Mouse (Mus musculus) myocyte (in vitro differentiated cells): ENCODE measurements around the gene Samd4b. TPM values are rescaled to one million over a fixed set of nuclear protein-coding genes. Genes with fewer than 3 reads are reported as not detected.

Experiments used
- H3K27me3 ChIP-seq: one replicate; pipeline ENCODE4 v1.6.1; 2011; ENCODE audit not compliant: control insufficient read depth, insufficient read depth, insufficient read length
- H3K36me3 ChIP-seq: one replicate; pipeline ENCODE4 v1.6.1; 2011; ENCODE audit not compliant: control insufficient read depth, insufficient read depth
- H3K4me2 ChIP-seq: one replicate; pipeline ENCODE4 v1.6.1; 2011; ENCODE audit warnings: low read depth, control low read depth
- H3K4me3 ChIP-seq: one replicate; pipeline ENCODE4 v1.5.1; 2011; ENCODE audit warnings: mild to moderate bottlenecking, control low read depth, moderate library complexity
- H3K79me2 ChIP-seq: one replicate; pipeline ENCODE4 v1.6.1; 2011; ENCODE audit not compliant: control insufficient read depth, insufficient read depth
- H3ac ChIP-seq: one replicate; pipeline ENCODE4 v1.6.1; 2011; ENCODE audit not compliant: control insufficient read depth, insufficient read length
- CEBPB ChIP-seq: IDR thresholded peaks from 2 replicates; pipeline ENCODE4 v1.6.1; 2011; ENCODE audit warnings: mild to moderate bottlenecking, moderate library complexity; ENCODE audit not compliant: poor library complexity, insufficient read depth, severe bottlenecking
- E2F4 ChIP-seq: IDR thresholded peaks from one replicate; pipeline ENCODE4 v1.6.1; 2011; ENCODE audit warnings: mild to moderate bottlenecking, control low read depth, moderate library complexity; ENCODE audit not compliant: insufficient read depth
- MAX ChIP-seq: IDR thresholded peaks from one replicate; pipeline ENCODE4 v1.6.1; 2011; ENCODE audit warnings: low read depth, mild to moderate bottlenecking, control low read depth
- MYOD1 ChIP-seq, 3 experiments: IDR thresholded peaks; one replicate each; pipeline ENCODE4 v1.6.1; 2011; ENCODE audit warnings: control low read depth in 2 of 3, low read depth in 2 of 3, mild to moderate bottlenecking in 2 of 3, moderate library complexity in 1 of 3; ENCODE audit not compliant: insufficient read length in 2 of 3, control insufficient read depth in 1 of 3
- MYOG ChIP-seq, 3 experiments: IDR thresholded peaks; one replicate each; pipeline ENCODE4 v1.6.1; 2011; ENCODE audit warnings: control low read depth in 2 of 3, low read depth in 2 of 3, mild to moderate bottlenecking in 2 of 3; ENCODE audit not compliant: insufficient read length in 2 of 3, control insufficient read depth in 1 of 3, insufficient read depth in 1 of 3
- POLR2A ChIP-seq: IDR thresholded peaks from one replicate; pipeline ENCODE4 v1.6.1; 2011; ENCODE audit warnings: low read depth, mild to moderate bottlenecking, control low read depth, moderate library complexity; ENCODE audit not compliant: insufficient read length
- POLR2AphosphoS2 ChIP-seq: IDR thresholded peaks from one replicate; pipeline ENCODE4 v1.6.1; 2011; ENCODE audit warnings: low read depth, control low read depth; ENCODE audit not compliant: insufficient read length
- REST ChIP-seq: IDR thresholded peaks from one replicate; pipeline ENCODE4 v1.6.1; 2011; ENCODE audit warnings: mild to moderate bottlenecking, control low read depth, moderate library complexity; ENCODE audit not compliant: insufficient read depth, insufficient read length
- SRF ChIP-seq: IDR thresholded peaks from one replicate; pipeline ENCODE4 v1.6.1; 2011; ENCODE audit warnings: low read depth; ENCODE audit not compliant: control insufficient read depth, insufficient read length
- TCF12 ChIP-seq: IDR thresholded peaks from one replicate; pipeline ENCODE4 v1.6.1; 2011; ENCODE audit warnings: mild to moderate bottlenecking, control low read depth; ENCODE audit not compliant: poor library complexity, insufficient read depth, severe bottlenecking
- TCF3 ChIP-seq: IDR thresholded peaks from one replicate; pipeline ENCODE4 v1.6.1; 2011; ENCODE audit warnings: low read depth, control low read depth; ENCODE audit not compliant: insufficient read length
- USF1 ChIP-seq: IDR thresholded peaks from one replicate; pipeline ENCODE4 v1.6.1; 2011; ENCODE audit warnings: low read depth, mild to moderate bottlenecking, control low read depth, moderate library complexity
- polyA plus RNA-seq: library from polyadenylated mRNA; unstranded; fragments of >200 nt; fragmentation: generic; extraction: Trizol; gene quantifications from one replicate; pipeline ENCODE4 v1.2.1, GENCODE M21; 2012; ENCODE audit warnings: missing spikeins

Samd4b gene
- polyA plus RNA-seq, 1 experiment, result 29.4 TPM

GRCm38 (mm10) chr7:28447865-28448820 lies 149.8 kb downstream of the Samd4b start:
- TF ChIP-seq MAX (no peak), POLR2A (no peak), REST (no peak), CEBPB (no peak), TCF12 (no peak), POLR2AphosphoS2 (no peak), USF1 (no peak), TCF3 (no peak), E2F4 (no peak), MYOD1 (IDR thresholded peaks at IDR 0.05; ENCODE audit: control insufficient read depth in 1 of 3, insufficient read length in 2 of 3, low read depth in 2 of 3) (no peak), MYOG (IDR thresholded peaks at IDR 0.05; ENCODE audit: control insufficient read depth in 1 of 3, insufficient read depth in 1 of 3, insufficient read length in 2 of 3, low read depth in 2 of 3) (no peak), SRF (no peak)
- Histone ChIP-seq H3K36me3 (no peaks in the 10 kb centered on the region), H3K4me2 (no peak overlapping the region), H3K4me3 (no peak overlapping the region), H3K27me3 (peaks cover 64% of the 10 kb centered on the region), H3ac (no peak overlapping the region), H3K79me2 (no peaks in the 10 kb centered on the region)

DNA sequence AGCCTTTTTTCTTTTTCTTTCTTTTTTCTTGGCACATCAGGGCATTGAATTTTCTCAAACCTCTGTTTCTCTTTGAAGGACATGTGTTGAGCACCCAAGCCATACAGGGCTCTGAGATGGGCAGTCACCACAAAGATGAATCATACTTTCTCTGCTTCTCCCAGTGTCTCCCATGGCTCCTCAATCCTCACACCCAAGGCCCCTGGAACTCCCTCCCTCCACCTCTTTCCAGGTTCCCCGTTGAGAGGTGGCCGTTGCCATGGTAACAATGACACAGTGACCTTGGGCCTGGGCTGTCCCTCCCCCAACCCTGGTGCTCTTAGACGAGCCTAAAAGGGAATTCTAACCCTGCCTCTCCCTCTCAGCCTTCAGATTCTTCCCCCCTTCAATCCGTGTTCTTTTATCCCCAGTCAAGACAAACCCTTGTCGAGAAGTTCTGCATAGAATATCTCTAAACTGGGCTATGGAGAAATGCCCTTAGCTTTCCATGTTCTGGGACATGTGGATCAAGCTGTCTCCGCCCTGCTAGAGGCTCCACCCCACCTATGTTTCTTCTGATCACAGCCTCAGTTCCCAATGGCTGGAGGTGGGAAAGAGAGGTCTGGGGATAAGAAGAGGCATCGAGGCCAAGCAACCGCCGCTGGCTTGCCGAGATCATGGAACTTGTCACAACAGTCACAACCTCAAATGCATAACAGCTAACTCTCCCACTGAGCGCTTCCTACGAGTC lies 150.7 kb downstream of the Samd4b start:
- Histone ChIP-seq H3K79me2 (no peaks in the 10 kb centered on the region), H3K4me3 (no peak overlapping the region), H3K27me3 (peaks cover 57% of the 10 kb centered on the region), H3ac (no peak overlapping the region), H3K36me3 (no peaks in the 10 kb centered on the region), H3K4me2 (no peak overlapping the region)
- TF ChIP-seq TCF3 (no peak), CEBPB (no peak), MYOG (IDR thresholded peaks at IDR 0.05; ENCODE audit: control insufficient read depth in 1 of 3, insufficient read depth in 1 of 3, insufficient read length in 2 of 3, low read depth in 2 of 3) (no peak), E2F4 (no peak), POLR2AphosphoS2 (no peak), REST (no peak), POLR2A (no peak), TCF12 (no peak), SRF (no peak)

GRCm38 (mm10) chr7:28446446-28446845 lies 151.5 kb downstream of the Samd4b start:
- peak in 1 of 3 experiments; percentile 9 for TF ChIP-seq MYOD1 (IDR thresholded peaks at IDR 0.05; ENCODE audit: control insufficient read depth in 1 of 3, insufficient read length in 2 of 3, low read depth in 2 of 3)
- no peak for TF ChIP-seq SRF
- no peak for TF ChIP-seq TCF3
- Histone ChIP-seq H3K4me2 (no peak overlapping the region), H3K36me3 (no peaks in the 10 kb centered on the region), H3K4me3 (no peak overlapping the region), H3K79me2 (no peaks in the 10 kb centered on the region), H3K27me3 (peaks cover 49% of the 10 kb centered on the region), H3ac (no peak overlapping the region)

- TF ChIP-seq CEBPB, result no peak
- no peak for TF ChIP-seq MAX
- no peak for TF ChIP-seq POLR2A
- TF ChIP-seq TCF12, result no peak
- no peak for TF ChIP-seq SRF
- TF ChIP-seq MYOG (IDR thresholded peaks at IDR 0.05; ENCODE audit: control insufficient read depth in 1 of 3, insufficient read depth in 1 of 3, insufficient read length in 2 of 3, low read depth in 2 of 3), result no peak
- TF ChIP-seq POLR2AphosphoS2, result no peak
- TF ChIP-seq REST, result no peak
- TF ChIP-seq MYOD1 (IDR thresholded peaks at IDR 0.05; ENCODE audit: control insufficient read depth in 1 of 3, insufficient read length in 2 of 3, low read depth in 2 of 3), result no peak
- no peak for TF ChIP-seq TCF3
- Histone ChIP-seq H3ac (no peak overlapping the region), H3K4me2 (no peak overlapping the region), H3K36me3 (no peaks in the 10 kb centered on the region), H3K4me3 (no peak overlapping the region), H3K27me3 (peaks cover 31% of the 10 kb centered on the region), H3K79me2 (no peaks in the 10 kb centered on the region)
Measured at GRCm38 (mm10) chr7:28444344-28444974, 153.5 kb downstream of the Samd4b start.

GRCm38 (mm10) chr7:28442688-28443087 lies 155.3 kb downstream of the Samd4b start:
- no peak for TF ChIP-seq REST
- no peak for TF ChIP-seq TCF12
- no peak for TF ChIP-seq MAX
- TF ChIP-seq MYOG (IDR thresholded peaks at IDR 0.05; ENCODE audit: control insufficient read depth in 1 of 3, insufficient read depth in 1 of 3, insufficient read length in 2 of 3, low read depth in 2 of 3), result no peak
- TF ChIP-seq TCF3, result no peak
- no peak for TF ChIP-seq USF1
- Histone ChIP-seq H3K27me3 (peaks cover 24% of the 10 kb centered on the region), H3K4me2 (no peak overlapping the region), H3ac (no peak overlapping the region), H3K79me2 (no peaks in the 10 kb centered on the region), H3K36me3 (no peaks in the 10 kb centered on the region), H3K4me3 (no peak overlapping the region)
